Mouse (Mus musculus) mesoderm, embryonic 11.5 days (tissue): ENCODE measurements around the gene Olfr556.
"Not testable (repeated sequence)": the region's sequence is repeated elsewhere in the genome, so short reads cannot be mapped to it uniquely, and the experiment has no call there.

Experiments used
- DNase-seq: peaks from one replicate; pipeline ENCODE4 v3.0.0-alpha.2; 2012; ENCODE audit warnings: low read depth, low spot score

Olfr556 gene

GRCm38 (mm10) chr7:102664599-102664998 lies at the start of gene Olfr556:
Gene Olfr556 (plus strand): TSS chr7:102664899.
- no peak for DNase-seq

DNA sequence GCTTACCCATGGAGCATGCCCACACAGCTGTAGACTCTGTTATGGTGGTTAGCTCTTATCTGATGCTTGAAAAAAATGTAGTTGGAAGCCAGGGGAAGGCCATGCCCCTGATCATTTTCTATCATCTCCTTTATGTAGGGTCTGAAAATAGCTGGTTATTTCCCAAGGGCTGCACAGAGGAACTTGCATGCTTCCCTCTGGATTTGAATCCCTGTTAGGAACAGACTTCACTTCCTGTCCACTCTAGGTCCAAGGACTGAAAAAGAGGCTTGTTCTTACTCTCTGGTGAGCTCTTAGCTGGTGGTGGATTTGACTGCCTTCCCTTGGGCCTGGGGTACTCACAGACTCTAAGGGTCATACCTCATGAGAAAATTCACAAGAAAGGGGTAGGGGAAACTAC lies 46.6 kb upstream of the Olfr556 start, which contains the start of gene Olfr553:
Olfr553 (minus strand) TSS at position 101 of the 400 bp plus-strand sequence.
- no peak for DNase-seq

DNA sequence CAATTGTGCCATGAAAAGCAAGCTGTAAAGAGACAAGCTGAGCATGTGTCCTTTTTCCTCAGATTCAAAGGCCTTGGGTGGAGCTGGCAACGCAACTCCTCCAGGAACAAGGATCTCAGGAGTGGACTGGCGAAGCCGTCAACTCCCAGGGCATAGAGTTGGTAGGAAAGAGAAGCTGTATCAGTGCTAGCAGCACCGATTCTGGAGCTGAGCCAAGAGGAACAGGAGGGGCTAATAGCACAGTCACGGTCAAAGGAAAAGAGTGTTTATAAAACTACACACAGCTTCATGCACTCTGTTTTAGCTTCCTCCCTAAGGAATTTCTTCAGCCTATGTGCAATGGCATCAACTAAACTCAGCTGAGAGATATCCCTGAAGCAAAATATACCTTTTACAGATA lies 45.1 kb upstream of the Olfr556 start:
- peak; percentile 13 for DNase-seq

DNA sequence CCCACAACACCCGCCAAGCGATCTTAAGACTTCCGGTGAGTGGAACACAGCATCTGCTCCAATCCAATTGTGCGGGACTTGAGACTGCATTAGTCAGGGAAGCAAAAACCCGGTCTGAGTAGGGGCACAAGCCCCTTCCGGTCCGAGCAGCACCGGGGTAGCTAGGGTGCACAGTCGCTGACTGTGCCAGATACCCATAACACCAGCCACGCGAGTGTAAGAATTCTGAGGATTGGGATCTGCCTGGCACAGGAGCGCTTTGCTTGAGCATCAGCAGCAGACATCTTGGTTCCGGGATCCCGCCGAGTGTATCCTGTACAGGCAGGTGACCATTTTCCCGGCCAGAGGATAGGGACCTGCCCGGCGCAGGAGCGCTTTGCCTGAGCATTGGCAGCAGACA lies 44.3 kb upstream of the Olfr556 start:
- not testable (repeated sequence) for DNase-seq

- DNase-seq: peak; percentile 12
These were observed 28.0 kb upstream of the Olfr556 start for GRCm38 (mm10) chr7:102636665-102637064.

GRCm38 (mm10) chr7:102638132-102638531 lies 26.6 kb upstream of the Olfr556 start, which contains the start of gene Olfr554:
Gene Olfr554 (plus strand): TSS chr7:102638432.
- no peak for DNase-seq

DNA sequence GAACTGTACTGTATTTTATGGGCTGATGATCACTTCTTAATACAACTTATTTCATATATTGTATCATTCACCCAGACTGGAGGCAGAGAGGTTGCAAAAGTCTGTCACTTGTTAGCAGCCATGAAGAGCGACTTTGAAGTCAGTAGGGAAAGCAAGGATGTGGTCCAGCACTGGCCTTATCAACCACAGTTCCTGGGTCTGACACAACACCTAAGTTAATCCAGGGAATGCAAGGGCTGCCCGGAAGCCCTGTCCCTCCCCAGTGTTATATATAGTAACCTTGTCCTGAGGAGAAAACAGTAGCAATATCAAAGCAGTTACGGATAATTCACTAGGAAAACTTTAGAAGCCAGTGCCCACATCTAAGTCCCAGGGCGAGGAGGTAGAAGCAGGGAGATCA lies 19.8 kb upstream of the Olfr556 start:
- not testable (repeated sequence) for DNase-seq

DNA sequence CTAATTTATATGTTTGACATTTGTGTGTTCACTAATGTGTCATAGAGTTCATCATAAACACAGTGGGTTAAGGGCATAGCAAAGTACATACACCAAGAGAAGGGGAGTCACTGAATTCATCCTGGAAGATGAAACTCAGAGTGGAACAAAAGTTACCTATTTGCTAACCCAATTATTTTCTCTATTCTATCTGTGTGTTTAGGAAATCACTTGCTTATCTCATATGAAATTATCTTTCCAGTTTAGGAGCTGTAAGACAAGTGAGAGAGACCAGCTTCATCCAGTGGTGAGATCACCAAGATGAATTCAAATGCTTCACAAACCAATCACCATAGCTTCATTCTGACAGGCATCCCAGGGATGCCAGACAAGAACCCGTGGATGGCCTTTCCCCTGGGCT lies 6.2 kb upstream of the Olfr556 start, which contains the start of gene Olfr555:
Olfr555 (plus strand) TSS at position 301 of the 400 bp plus-strand sequence.
- DNase-seq: no peak

GRCm38 (mm10) chr7:102665378-102665777 lies 679 bp downstream of the Olfr556 start:
- peak; percentile 15 for DNase-seq

GRCm38 (mm10) chr7:102676225-102676624 lies 11.5 kb downstream of the Olfr556 start:
- no peak for DNase-seq

DNA sequence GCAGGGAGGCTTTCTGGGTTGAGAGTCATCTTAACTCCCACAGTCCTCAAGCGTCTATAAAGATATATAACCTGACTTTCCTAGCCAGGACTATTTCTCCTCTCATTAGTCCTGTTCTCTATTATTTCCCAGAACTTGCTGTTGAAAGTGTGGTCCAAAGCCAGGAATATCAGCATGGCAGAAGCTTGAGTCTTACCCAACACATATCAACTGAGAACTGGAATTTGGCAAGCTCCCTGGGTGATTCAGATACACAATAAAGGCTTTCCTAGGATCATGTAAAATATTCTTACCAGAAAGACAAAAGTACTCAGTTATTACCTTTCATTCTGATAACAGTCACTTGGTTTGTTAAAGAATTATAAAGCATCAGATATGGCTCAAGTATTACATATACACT lies 17.2 kb downstream of the Olfr556 start:
- DNase-seq: no peak

- DNase-seq: peak; percentile 89
These were observed 22.3 kb downstream of the Olfr556 start, which contains the start of gene Trim68 for GRCm38 (mm10) chr7:102686944-102687501. Gene Trim68 (minus strand): TSS chr7:102687327.

DNA sequence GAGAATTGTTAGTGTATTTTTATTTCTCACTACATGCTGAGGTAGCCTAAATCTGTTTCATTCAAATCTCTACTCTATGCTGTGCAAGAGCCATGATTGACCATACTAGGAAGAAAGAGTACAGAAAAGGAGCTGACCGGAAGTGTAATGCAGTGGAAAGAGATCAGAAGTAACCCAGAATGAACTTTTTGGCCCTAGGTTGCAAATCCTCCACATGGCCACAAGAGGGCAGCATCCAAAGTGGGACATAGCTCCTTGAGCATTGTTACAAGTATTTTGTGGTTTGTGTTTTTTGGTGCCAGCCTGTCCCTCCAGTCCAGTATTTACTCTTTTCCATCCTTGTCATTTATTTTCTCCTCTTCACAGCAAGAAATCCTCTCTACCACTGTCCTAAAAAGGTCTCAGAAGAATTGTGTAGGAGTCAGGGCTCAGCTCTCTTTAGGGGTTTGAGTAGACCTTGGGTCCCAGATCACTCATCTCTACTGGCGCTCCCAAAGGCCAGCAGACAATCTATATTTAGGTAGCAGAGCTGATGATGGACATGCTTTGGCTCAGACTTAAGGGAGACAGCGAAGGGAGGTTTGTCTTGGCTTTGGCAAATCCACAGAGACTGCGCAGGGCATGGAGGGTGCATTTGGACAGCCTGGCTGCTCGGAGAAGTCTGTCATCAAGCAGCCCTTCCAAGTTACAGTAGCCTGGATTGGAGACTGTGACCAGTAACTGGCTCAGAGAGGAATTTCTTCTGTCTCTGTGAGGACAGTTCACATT lies 30.8 kb downstream of the Olfr556 start, which contains the start of gene Olfr557:
Olfr557 (plus strand) TSS at position 553 of the 768 bp plus-strand sequence.
- DNase-seq: peak; percentile 51

DNA sequence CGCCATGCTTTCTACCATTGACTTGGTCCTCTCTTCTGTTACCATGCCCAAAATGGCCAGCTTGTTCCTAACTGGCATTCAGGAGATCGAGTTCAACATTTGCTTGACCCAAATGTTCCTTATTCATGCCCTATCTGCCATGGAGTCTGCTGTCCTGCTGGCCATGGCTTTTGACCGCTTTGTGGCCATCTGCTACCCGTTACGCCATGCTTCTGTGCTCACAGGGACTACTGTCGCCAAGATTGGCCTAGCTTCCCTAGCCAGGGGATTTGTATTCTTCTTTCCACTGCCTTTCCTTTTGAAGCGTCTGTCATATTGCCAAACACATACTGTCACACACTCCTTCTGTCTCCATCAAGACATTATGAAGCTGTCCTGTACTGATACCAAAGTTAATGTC lies 33.8 kb downstream of the Olfr556 start:
- no peak for DNase-seq

DNA sequence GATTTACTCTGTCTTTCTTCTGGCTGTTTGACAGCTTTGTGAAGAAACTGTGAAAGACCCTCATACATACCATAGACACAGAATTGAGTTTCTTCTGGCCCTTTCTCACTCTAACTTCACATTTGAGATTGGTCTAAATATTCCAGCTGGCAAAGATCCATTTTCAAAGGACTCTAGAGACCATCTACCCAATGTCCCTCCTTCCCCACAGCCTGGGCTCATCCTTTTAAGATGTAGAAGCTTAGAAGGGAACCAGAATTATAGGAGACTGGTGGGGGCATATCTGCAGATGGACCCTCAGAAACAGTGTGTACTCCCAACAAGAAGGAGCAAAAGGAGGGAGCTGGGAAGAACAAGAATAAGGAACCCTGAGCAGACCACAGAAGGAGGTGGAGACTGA lies 37.2 kb downstream of the Olfr556 start, which contains the start of gene Olfr558:
Olfr558 (plus strand) TSS at position 301 of the 400 bp plus-strand sequence.
- DNase-seq: no peak

DNA sequence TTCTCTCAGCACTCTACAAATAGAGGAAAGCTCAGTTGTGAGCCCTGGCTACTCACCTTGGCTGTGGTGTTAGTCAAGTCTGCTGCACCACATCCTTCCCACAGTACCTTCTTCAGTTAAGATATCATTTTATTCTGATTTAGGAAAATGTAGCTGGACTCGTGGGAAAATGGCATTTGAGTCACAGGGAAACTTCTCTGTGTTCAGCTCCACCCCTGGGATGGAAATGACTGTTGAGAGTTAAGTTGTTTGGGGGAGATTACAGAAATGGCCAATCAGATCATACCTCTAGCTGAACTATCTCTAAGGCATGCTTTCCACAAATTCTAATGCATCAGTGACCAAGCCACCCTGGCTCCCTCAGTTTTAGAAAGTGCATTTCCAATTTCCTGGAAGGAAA lies 54.3 kb downstream of the Olfr556 start, which contains the start of gene Olfr33:
Olfr33 (minus strand) TSS at position 101 of the 400 bp plus-strand sequence.
- no peak for DNase-seq
